Mouse (Mus musculus): ENCODE results near the gene Pdzd2. TPM values are rescaled to one million over a fixed set of nuclear protein-coding genes. Genes with fewer than 3 reads are reported as not detected.
A peak's percentile ranks its signal among the peaks of the same experiment; 100 is the strongest.

The Pdzd2 gene
- polyA plus RNA-seq, 1 experiment from 2014 or later: 18.7 TPM

DNA sequence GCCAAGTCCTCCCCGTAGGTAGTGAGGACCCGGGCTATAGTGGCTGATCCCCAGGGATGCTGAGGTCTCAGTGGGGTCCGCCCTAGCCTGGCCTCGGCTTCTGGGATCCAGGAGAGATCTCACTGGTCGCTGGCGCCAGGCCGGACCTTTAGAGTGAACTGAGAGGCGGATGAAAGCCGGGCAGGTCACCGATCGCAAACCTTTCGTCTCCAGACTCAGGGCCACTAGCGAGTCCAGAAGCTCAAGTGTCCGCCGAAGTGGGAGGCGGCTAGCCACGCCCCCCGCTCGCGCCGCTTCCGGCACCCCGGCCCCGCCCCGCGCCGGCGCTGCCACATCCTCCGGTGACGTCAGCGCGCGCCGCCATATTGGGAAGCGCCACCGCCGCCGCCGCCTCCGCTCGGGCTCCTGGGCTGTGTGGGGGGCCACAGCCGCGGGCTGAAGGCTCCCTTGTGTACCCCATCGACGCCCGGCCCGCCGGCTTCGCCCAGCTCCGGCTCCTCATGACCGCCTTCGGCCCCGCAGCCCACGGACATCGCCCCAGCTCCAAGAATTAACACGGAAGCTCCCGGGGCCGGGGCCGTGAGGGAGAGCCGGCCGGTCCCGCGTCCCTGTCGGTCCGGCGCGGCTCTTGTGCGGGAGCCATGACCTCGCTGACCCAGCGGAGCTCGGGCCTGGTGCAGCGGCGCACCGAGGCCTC, 418.5 kb downstream of the Pdzd2 start, which contains the start of gene Golph3:
Golph3 (plus strand) TSS at position 360 of the 697 bp plus-strand sequence.
- WGBS: under 1% methylated on average over 73 of the region's 74 CpGs
- ATAC-seq (replicated peaks; ENCODE audit: insufficient number of reproducible peaks, insufficient read depth, low FRiP score, low read depth): peak; percentile 94
- 0 out of 2 replicates have a peak, but pooled peaks cover 6% of the 10 kb centered on the region for H3K36me3 ChIP-seq
- H3K27me3 ChIP-seq: no peaks in the 10 kb centered on the region
- peak within 1 kb of the TSS; percentile 95 for H3K27ac ChIP-seq
- H3K4me3 ChIP-seq: peak within 1 kb of the TSS; percentile 83
- peak within 1 kb of the TSS; percentile 79 for H3K4me2 ChIP-seq
- peak within 1 kb of the TSS; percentile 95 for H3K9ac ChIP-seq
- H3K9me3 ChIP-seq (replicated peaks): no peaks in the 10 kb centered on the region
- peaks cover 31% of the 10 kb centered on the region for H3K4me1 ChIP-seq (replicated peaks)

DNA sequence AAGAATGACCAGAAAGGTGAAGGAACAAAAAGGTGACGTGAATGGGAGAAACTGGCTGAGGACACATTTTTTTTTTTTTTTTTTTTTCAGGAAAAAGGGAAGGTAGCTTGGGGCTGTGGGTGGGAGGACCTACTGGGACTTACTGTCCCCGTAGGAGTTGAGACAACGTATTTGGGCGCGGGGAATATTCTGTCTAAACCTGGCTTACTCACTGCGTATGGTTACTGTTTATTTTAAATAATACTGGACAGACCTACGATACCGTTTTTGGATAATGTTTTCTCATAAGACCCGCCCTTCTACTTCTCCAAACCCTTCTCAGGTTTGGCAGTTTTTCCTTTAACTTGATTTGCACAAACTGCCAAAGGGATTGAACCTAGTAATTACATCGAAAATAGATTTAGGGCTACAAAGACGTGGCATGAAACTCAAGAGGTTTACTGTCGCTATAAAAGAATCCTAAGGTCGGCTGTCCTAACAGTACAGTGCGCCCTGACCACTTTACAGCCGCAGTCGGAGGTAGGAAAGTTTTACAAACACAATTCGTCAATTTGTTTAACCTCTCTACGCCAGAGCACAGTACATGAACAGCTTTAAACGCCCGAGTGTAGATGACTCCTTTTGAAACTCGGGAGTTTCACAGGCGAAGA, 419.2 kb downstream of the Pdzd2 start:
- Histone ChIP-seq H3K9ac (peak overlapping the region; percentile 95), H3K4me3 (peak overlapping the region; percentile 83), H3K4me1 (replicated peaks) (peaks cover 26% of the 10 kb centered on the region), H3K36me3 (0 out of 2 replicates have a peak, but pooled peaks cover 1% of the 10 kb centered on the region), H3K4me2 (peak overlapping the region; percentile 79), H3K27ac (peak overlapping the region; percentile 95), H3K9me3 (replicated peaks) (no peaks in the 10 kb centered on the region), H3K27me3 (no peaks in the 10 kb centered on the region)
- no peak for ATAC-seq (replicated peaks; ENCODE audit: insufficient number of reproducible peaks, insufficient read depth, low FRiP score, low read depth)
- 3% methylated on average over 22 of the region's 22 CpGs for WGBS

GRCm38 (mm10) chr15:12319889-12320288, 419.8 kb downstream of the Pdzd2 start:
- no peak for ATAC-seq (replicated peaks; ENCODE audit: insufficient number of reproducible peaks, insufficient read depth, low FRiP score, low read depth)
- peaks cover 23% of the 10 kb centered on the region for H3K4me1 ChIP-seq (replicated peaks)
- WGBS: 43% methylated on average over 5 of the region's 5 CpGs
- H3K9me3 ChIP-seq (replicated peaks): no peaks in the 10 kb centered on the region
- no peak overlapping the region for H3K9ac ChIP-seq
- H3K36me3 ChIP-seq: no peaks in the 10 kb centered on the region
- H3K27me3 ChIP-seq: no peaks in the 10 kb centered on the region
- no peak overlapping the region for H3K27ac ChIP-seq
- peak overlapping the region; percentile 79 for H3K4me2 ChIP-seq
- H3K4me3 ChIP-seq: peak overlapping the region; percentile 83; the same call in 1 of the 2 replicates

- Histone ChIP-seq H3K27ac (no peak overlapping the region), H3K4me3 (no peak overlapping the region), H3K36me3 (no peaks in the 10 kb centered on the region), H3K9ac (no peak overlapping the region), H3K4me1 (replicated peaks) (peaks cover 12% of the 10 kb centered on the region), H3K9me3 (replicated peaks) (no peaks in the 10 kb centered on the region), H3K27me3 (no peaks in the 10 kb centered on the region), H3K4me2 (no peak overlapping the region)
- no peak for ATAC-seq (replicated peaks; ENCODE audit: insufficient number of reproducible peaks, insufficient read depth, low FRiP score, low read depth)
- WGBS: 72% methylated on average over 8 of the region's 8 CpGs
Observed at GRCm38 (mm10) chr15:12318451-12318850, 421.3 kb downstream of the Pdzd2 start.

- Histone ChIP-seq H3K27ac (no peak overlapping the region), H3K9ac (no peak overlapping the region), H3K4me2 (no peak overlapping the region), H3K36me3 (no peaks in the 10 kb centered on the region), H3K9me3 (replicated peaks) (no peaks in the 10 kb centered on the region), H3K27me3 (no peaks in the 10 kb centered on the region), H3K4me1 (replicated peaks) (peaks cover 9% of the 10 kb centered on the region), H3K4me3 (no peak overlapping the region)
- WGBS: 69% methylated on average over 5 of the region's 5 CpGs
- ATAC-seq (replicated peaks; ENCODE audit: insufficient number of reproducible peaks, insufficient read depth, low FRiP score, low read depth): no peak
Observed at GRCm38 (mm10) chr15:12317290-12317689, 422.4 kb downstream of the Pdzd2 start.

DNA sequence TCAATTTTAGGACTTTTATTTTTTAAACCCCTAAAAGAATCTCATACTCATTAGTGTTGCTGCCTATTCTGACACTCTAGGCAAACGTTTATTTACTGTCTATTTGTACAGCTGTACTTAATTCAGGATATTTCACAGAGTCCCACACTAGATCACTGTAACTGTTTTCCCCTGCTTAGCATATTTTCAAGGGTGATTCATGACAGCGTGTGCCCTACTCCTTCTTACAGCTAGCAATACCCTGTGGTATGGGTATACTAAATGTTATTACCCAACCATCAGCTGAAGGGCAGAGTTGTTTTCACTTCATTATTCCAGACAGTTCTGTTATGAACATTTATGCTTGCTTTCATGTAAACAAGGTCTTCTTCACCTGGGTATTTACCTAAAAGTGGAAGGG, 423.7 kb downstream of the Pdzd2 start:
- Histone ChIP-seq H3K4me1 (replicated peaks) (peaks cover 9% of the 10 kb centered on the region), H3K9me3 (replicated peaks) (no peaks in the 10 kb centered on the region), H3K36me3 (no peaks in the 10 kb centered on the region), H3K4me3 (no peak overlapping the region), H3K27me3 (no peaks in the 10 kb centered on the region), H3K4me2 (no peak overlapping the region), H3K27ac (no peak overlapping the region), H3K9ac (no peak overlapping the region)
- no peak for ATAC-seq (replicated peaks; ENCODE audit: insufficient number of reproducible peaks, insufficient read depth, low FRiP score, low read depth)
- WGBS: 58% methylated on average over 2 of the region's 2 CpGs

DNA sequence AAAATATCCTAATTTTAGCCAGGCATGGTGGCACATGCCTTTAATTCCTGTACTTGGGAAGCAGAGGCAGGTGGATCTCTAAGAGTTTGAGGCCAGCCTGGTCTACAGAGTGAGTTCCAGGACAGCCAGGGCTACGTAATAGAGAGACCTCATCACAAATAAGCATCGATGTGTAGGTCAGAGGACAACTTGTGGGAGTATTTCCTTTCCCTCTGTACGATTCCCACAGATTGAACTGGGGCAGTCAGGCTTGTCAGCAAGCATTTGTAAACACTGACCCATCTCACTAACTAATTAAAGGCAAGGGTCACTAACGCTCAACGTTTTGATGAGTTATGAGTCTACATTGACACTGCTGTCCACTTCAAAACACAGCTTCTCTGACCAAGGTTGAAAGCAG, 425.1 kb downstream of the Pdzd2 start:
- 76% methylated on average over 5 of the region's 5 CpGs for WGBS
- Histone ChIP-seq H3K4me1 (replicated peaks) (no peaks in the 10 kb centered on the region), H3K27me3 (no peaks in the 10 kb centered on the region), H3K4me3 (no peak overlapping the region), H3K9me3 (replicated peaks) (no peaks in the 10 kb centered on the region), H3K36me3 (no peaks in the 10 kb centered on the region), H3K27ac (no peak overlapping the region), H3K4me2 (no peak overlapping the region), H3K9ac (no peak overlapping the region)
- ATAC-seq (replicated peaks; ENCODE audit: insufficient number of reproducible peaks, insufficient read depth, low FRiP score, low read depth): no peak

DNA sequence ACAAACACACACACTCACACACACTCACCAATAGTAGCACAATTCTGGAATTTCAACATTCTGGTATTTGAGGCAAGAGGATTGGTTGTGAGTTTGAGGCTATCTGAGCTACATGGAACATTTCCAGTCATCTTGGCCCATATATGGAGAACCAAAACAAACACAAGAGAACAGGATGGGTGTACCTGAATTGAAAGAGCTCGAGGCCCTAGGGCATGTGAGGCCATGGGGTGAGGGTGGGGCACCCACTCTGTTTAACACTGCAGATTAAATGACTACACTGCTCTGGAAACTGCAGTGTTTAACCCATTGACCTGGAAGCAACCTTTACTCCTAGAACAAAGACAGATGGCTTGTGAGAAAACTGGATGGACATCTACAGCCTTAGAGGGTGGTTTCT, 426.5 kb downstream of the Pdzd2 start:
- WGBS: 33% methylated on average over 1 of the region's 1 CpGs
- H3K4me3 ChIP-seq: no peak overlapping the region
- ATAC-seq (replicated peaks; ENCODE audit: insufficient number of reproducible peaks, insufficient read depth, low FRiP score, low read depth): no peak
- no peak overlapping the region for H3K27ac ChIP-seq
- H3K27me3 ChIP-seq: no peaks in the 10 kb centered on the region
- no peak overlapping the region for H3K9ac ChIP-seq
- no peaks in the 10 kb centered on the region for H3K36me3 ChIP-seq
- H3K4me1 ChIP-seq (replicated peaks): no peaks in the 10 kb centered on the region
- H3K4me2 ChIP-seq: no peak overlapping the region
- H3K9me3 ChIP-seq (replicated peaks): no peaks in the 10 kb centered on the region

DNA sequence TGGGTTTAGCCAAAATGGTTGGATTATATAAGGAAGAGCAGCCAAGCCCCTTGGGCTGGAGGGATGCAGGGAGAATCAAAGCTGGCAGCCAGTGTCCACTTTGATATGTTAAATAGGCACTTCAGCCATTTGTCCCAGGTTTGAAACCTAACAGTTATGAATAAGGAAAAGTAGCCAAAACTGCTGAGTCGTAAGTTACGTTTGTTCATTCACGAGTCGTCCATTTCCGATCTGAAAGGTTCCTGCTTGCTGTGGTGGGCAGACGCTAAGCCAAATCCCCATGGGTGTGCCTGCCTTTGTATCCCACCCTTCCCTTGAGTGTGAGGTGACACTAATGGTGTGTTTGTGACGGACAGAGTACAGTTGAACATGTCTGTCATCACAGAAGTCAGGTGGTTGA, 428.3 kb downstream of the Pdzd2 start:
- Histone ChIP-seq H3K36me3 (no peaks in the 10 kb centered on the region), H3K4me1 (replicated peaks) (peaks cover 3% of the 10 kb centered on the region), H3K27ac (no peak overlapping the region), H3K9ac (no peak overlapping the region), H3K4me2 (no peak overlapping the region), H3K9me3 (replicated peaks) (no peaks in the 10 kb centered on the region), H3K4me3 (no peak overlapping the region), H3K27me3 (no peaks in the 10 kb centered on the region)
- WGBS: 80% methylated on average over 7 of the region's 7 CpGs
- no peak for ATAC-seq (replicated peaks; ENCODE audit: insufficient number of reproducible peaks, insufficient read depth, low FRiP score, low read depth)

DNA sequence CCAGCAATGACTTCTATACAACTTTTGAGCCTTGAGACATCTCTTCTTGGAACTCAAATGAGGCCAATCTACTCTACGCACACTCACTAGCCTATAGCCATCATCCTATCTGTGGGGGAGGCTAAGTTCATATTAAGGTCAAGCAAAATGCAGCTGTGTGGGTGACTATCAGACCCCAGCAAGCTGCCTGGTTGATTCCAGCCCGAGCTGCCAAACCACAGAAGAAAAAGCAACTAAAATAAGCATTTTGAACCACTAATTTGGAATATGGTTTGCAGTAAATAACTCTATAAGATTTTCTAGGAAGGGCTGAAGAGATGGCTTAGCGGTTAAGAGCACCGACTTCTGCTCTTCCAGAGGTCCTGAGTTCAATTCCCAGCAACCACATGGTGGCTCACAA, 429.0 kb downstream of the Pdzd2 start:
- H3K36me3 ChIP-seq: no peaks in the 10 kb centered on the region
- H3K27me3 ChIP-seq: no peaks in the 10 kb centered on the region
- WGBS: 70% methylated on average over 4 of the region's 4 CpGs
- H3K27ac ChIP-seq: no peak overlapping the region
- no peak overlapping the region for H3K9ac ChIP-seq
- no peak overlapping the region for H3K4me3 ChIP-seq
- no peaks in the 10 kb centered on the region for H3K9me3 ChIP-seq (replicated peaks)
- ATAC-seq (replicated peaks; ENCODE audit: insufficient number of reproducible peaks, insufficient read depth, low FRiP score, low read depth): no peak
- H3K4me1 ChIP-seq (replicated peaks): peaks cover 6% of the 10 kb centered on the region
- H3K4me2 ChIP-seq: no peak overlapping the region

All from heart, embryonic 15.5 days (tissue).